Mouse (Mus musculus): ENCODE measurements around the gene Rab40c.

DNA sequence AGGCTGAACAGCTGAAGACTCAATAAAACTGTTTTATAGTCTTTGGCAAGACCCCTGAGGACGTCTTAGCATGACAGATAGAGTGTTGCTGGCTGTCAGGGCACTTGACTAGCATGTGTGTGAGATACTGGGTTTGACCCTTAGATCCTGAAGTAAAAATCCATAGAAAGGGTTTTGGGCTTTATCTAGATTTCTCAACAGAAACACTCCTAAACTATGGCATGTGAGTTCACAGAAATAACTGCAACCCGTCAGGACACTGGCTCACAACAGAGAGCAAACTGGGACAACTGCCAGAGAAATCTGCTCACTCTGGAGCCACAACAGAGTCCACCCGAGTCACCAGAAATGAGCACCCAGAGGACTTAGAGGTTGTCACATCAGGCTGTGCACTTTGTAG lies 48.1 kb upstream of the Rab40c start:
- TF ChIP-seq CTCF (IDR thresholded peaks at IDR 0.05 in 2 of 3, conservative IDR thresholded peaks at IDR 0.05 in 1 of 3; ENCODE audit: control insufficient read depth in 1 of 3, insufficient read depth in 1 of 3, low read depth in 2 of 3, low read length in 3 of 3, poor library complexity in 1 of 3, severe bottlenecking in 1 of 3) (no peak), ELF1 (IDR thresholded peaks at IDR 0.05; ENCODE audit: low read depth, low read length) (no peak), POLR2A (IDR thresholded peaks at IDR 0.05; ENCODE audit: control insufficient read depth in 1 of 2, insufficient read depth in 1 of 2, low read depth in 1 of 2, low read length in 2 of 2, poor library complexity in 1 of 2) (no peak), MAX (IDR thresholded peaks at IDR 0.05; ENCODE audit: low read length) (no peak), EP300 (IDR thresholded peaks at IDR 0.05; ENCODE audit: low read depth in 1 of 2, low read length in 2 of 2) (no peak), POLR2AphosphoS5 (IDR thresholded peaks at IDR 0.05; ENCODE audit: borderline replicate concordance, low read depth, low read length) (no peak), NELFE (IDR thresholded peaks at IDR 0.05; ENCODE audit: low read depth, low read length) (no peak), HCFC1 (IDR thresholded peaks at IDR 0.05; ENCODE audit: low read depth, low read length) (no peak), GABPA (IDR thresholded peaks at IDR 0.05; ENCODE audit: low read depth, low read length) (no peak), ZC3H11A (IDR thresholded peaks at IDR 0.05; ENCODE audit: low read depth, low read length) (no peak), MAFK (IDR thresholded peaks at IDR 0.05; ENCODE audit: borderline replicate concordance, low read depth, low read length) (no peak)

Measured in MEL (cell line).